Mouse (Mus musculus) liver, postnatal 0 days (tissue): ENCODE results near the gene Parp16.
"Not testable (repeated sequence)": the region's sequence is repeated elsewhere in the genome, so short reads cannot be mapped to it uniquely, and the experiment has no call there.

Source experiments
- CTCF ChIP-seq: sonication (generic); IDR thresholded peaks from 2 replicates; pipeline ENCODE4 v1.5.1; 2016; ENCODE audit warnings: antibody characterized with exemption, low read depth
- EP300 ChIP-seq: IDR thresholded peaks from 2 replicates; pipeline ENCODE4 v1.6.1; 2016; ENCODE audit warnings: antibody characterized with exemption, low read depth, mild to moderate bottlenecking

DNA sequence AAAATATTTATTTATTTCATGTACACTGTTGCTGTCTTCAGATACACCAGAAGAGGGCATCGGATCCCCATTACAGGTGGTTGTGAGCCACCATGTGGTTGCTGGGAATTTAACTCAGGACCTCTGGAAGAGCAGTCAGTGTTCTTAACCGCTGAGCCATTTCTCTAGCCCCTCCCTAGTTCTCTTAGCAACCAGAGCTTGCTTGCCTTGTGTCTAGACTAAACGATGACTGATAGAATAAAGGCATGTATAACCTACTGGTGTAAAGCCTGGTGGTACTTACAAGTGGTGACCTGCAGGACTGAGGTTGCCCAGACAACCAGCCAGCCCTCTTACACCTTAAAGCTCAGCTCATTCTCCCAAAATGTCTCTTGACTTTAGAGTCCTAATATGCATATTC, 79.7 kb downstream of the Parp16 start:
- TF ChIP-seq EP300, CTCF: not testable (repeated sequence)
